Mouse (Mus musculus) testis, adult 2 months (tissue): ENCODE results near the gene Krt12.

Experiments
- CTCF ChIP-seq: fragments of 200-500 bp; IDR thresholded peaks from 2 replicates; pipeline ENCODE4 v1.5.1; 2012; ENCODE audit warnings: low read depth, mild to moderate bottlenecking, inconsistent platforms, low read length, moderate library complexity; ENCODE audit not compliant: control insufficient read depth, insufficient read depth, insufficient replicate concordance
- POLR2A ChIP-seq: fragments of 200-500 bp; IDR thresholded peaks from 2 replicates; pipeline ENCODE4 v1.6.1; 2012; ENCODE audit warnings: low read depth, mild to moderate bottlenecking, inconsistent platforms, low read length, moderate library complexity; ENCODE audit not compliant: control insufficient read depth

DNA sequence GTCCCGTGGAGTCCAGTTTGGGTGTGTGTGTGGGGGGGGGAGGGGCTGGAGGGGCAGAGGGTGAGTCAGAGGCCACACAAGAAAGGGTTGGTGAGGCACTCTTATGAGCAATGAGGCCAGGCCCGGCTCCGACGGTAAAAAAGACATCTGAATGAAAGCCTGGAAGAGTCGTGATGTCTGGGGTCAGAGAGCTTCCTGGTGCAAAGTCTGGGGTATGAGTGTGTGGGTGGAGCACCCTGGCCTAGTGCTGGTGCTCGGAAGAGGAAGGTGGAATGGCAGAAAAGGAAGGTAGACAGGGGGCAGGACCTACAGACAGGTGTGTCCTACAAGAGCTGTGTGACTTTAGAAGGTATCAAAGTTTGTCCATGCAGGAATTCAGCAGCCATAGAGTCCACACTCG is 36.8 kb upstream of the Krt12 start:
- TF ChIP-seq CTCF (no peak), POLR2A (no peak)
